Mouse (Mus musculus): ENCODE measurements around the gene Park7.
"Not testable (repeated sequence)": the region's sequence is repeated elsewhere in the genome, so short reads cannot be mapped to it uniquely, and the experiment has no call there.

The Park7 gene

GRCm38 (mm10) chr4:150910164-150910951, 3.9 kb downstream of the Park7 start:
- no peak for DNase-seq

DNA sequence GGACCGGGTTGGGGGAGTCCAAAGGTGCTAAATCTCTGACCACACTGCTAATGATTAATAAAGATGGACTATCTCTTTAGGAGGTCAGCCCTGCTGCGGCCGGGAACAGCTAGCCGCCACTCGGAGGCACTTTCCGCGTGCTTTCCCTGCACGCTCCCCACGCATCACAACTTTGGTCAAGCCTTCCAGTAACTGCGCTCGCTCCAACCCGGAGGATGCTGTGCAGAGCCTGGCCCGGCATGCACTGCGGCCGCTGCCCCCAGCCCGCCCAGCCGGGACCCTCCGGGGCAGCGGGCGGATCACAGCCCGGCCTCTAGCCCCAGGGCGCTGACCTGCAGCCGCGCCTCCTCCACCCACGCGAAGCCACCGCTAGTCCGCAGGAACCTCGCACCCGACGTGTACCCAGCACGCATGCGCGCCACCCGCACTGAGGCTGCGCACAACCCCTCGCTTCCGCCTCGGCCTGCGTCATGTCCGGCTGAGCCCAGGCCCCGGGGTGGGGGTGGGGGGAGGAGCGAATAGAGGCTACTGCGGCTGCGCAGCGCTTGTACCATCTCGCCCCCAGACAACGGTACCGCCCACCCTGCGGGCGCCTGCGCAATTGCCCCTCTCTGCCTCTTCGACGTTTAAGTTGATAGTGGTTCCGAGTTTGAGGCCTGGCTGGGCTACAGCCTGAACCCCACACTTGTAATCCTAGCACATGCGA, 4.6 kb downstream of the Park7 start:
- peak; percentile 99 for DNase-seq

GRCm38 (mm10) chr4:150908512-150908911, 5.7 kb downstream of the Park7 start:
- not testable (repeated sequence) for DNase-seq

DNA sequence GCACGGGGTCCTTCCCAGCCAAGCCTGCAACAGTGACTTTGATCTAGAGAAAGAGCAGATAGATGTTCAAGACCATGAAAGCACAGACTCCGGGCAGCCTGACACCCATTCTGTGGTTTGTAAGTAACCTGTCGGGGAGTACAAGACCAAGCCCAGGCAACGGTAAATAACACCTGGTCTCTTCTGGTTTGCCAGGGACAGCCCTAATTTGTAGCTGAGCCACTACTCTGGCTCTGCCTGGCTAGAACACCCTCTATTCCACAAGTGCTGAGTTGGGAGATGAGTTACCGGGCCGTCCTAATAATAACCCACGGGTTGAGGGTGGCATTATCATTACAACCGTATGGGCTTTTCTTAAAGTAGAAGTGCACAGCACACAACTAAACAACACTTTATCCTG, 7.1 kb downstream of the Park7 start:
- no peak for DNase-seq

DNA sequence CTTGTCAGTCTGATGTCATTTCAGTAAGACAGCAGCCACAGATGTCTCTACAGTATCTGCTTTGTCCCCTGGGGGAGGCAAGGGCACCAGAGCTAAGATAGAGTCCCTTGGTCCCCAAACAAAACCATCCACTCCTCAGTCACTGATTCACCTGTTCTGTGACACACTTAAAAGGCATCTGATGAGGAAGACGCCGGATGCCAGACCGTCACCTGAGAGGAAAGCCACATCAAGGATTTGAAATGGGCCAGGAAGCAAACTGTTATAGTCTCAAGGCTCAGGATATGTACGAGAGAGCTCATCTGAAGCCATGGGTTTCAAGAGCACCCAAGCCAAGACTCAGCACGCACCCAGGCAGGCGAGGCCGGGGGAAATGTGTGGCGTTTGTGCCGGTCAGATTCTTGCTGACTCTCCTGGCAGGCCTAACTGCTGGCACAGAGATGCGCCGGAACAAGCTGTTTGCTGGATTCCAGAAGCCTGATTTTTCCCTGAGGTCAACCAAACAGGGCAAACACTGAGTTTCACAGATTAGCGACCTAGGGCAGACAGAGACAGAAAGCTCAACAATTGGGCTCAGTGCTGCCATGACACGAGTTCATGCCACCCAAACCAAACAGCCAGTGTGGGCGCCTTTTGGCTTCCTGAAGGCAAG, 11.0 kb downstream of the Park7 start:
- no peak for DNase-seq

DNA sequence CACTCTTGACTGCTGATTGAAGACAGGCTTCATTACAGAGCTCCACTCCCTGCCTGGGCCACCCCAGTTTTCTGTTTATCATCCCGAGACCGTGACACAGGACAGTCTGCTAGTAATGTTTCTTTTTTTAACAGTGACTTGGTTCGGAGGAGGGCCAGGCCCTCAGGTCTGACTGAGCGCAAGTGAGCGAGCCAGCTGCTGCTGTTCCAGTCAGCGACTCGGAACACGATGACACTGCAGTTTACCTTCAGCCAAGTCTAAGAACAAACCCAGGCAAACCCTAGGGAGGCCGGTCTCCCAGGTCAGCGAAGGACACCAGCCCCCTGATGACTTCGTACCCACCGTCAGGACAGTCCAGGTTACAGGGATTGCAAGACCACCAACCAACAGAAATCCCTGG, 12.2 kb downstream of the Park7 start:
- no peak for DNase-seq

DNA sequence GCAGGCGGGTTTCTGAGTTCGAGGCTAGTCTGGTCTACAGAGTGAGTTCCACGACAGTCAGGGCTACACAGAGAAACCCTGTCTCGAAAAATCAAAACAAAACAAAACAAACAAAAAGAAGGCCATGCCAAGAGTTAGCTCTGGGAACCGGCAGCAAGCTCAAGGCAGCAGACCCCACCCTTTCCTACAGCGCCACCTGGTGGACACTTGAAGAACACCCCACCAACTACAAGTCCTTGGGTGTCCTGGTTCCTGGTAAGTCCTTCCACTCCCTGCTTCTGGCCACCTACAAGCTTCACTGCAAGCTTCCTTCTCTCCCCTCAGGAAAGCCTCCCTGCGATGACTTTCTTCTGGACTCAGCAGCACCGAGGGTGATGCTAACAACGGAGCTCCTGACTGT, 12.6 kb downstream of the Park7 start:
- peak; percentile 70 for DNase-seq

GRCm38 (mm10) chr4:150900486-150900885, 13.8 kb downstream of the Park7 start:
- no peak for DNase-seq

- peak; percentile 45 for DNase-seq
These were observed 15.4 kb downstream of the Park7 start for GRCm38 (mm10) chr4:150898716-150899365.

DNA sequence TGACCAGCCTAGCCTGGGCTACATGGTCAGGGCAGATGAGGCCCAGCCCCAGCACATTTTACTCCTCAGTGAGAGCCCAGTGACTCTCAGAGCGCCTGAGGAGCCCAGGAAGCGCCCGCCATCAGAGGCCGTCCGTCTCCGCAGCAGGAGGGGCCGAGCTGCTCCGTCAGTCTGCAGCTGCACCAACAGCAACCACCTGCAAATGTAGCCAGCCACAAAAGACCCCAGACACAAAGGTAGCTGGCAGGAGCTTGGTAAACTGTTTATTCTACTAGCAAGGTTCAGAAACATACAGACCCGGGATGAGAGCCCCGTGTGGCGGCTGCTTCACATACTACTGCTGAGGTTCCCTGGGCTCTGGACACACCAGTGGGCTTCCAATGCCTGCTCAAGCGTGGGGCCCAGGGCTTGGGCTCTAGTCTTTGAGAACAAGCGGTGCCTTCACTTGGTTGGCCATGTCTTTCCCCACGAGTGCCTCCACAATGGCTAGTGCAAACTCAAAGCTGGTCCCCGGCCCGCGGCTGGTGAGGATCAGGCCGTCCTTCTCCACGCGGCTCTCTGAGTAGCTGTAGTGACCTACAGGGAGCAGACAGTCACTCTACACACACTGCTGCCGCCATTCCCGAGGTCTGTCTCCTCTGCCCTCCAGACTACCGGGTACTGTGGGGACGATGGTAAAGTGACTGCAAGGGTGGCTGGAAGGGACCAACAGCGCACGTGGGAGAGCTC, 17.2 kb downstream of the Park7 start:
- no peak for DNase-seq

DNA sequence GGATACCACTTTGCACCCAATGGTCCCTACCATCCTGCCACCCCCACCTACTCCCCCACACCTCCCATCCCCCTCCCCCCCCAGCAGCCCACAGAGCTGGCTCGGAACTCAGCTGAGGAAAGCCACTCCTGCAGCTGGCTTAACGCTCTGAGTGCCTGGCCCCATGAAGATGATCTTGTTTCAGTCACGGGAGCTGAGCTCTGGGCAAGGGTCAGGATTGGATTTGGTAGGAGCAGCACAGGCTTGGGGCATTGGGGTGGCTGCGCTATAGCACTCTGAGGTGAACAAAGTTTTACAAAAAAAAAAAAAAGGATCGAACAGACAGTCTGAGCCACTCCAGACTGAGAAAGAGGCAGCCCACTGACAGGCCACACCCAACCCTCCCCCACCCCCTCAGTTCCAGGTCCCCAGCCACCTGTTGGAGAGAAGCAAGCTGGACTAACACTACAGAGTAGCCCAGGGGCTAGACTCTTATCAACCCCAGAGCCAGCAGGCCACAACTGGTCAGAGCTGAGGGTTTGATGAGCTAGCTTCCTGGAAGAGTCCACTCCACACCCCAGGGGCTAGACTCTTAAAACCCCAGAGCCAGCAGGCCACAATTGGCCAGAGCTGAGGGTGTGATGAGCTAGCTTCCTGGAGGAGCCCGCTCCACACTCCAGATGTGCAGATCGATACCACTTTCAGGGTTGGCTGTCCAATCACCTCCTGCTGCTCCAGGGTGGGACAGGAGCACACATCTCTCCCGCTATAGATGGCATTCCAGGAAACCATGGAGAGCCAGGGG, 19.3 kb downstream of the Park7 start:
- no peak for DNase-seq

- no peak for DNase-seq
These were observed 22.9 kb downstream of the Park7 start for GRCm38 (mm10) chr4:150891308-150891707.

DNA sequence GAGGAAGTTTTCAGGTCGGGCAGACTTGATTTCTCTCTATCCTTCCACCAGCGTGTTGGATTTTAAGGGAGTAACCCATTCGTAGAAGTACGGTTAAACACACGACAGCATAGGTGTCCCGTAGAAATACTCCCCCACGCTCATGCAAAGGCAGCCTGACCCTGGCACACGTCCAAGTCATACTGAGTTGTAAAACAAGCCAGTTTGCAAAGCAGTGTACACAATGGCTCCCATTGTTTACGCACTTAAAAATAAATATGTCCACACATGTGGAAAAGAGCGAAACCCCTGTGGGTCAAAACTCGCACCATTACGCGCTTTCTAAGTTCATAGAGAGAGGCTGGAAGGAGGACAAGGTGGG, 24.3 kb downstream of the Park7 start:
- DNase-seq = no peak

DNA sequence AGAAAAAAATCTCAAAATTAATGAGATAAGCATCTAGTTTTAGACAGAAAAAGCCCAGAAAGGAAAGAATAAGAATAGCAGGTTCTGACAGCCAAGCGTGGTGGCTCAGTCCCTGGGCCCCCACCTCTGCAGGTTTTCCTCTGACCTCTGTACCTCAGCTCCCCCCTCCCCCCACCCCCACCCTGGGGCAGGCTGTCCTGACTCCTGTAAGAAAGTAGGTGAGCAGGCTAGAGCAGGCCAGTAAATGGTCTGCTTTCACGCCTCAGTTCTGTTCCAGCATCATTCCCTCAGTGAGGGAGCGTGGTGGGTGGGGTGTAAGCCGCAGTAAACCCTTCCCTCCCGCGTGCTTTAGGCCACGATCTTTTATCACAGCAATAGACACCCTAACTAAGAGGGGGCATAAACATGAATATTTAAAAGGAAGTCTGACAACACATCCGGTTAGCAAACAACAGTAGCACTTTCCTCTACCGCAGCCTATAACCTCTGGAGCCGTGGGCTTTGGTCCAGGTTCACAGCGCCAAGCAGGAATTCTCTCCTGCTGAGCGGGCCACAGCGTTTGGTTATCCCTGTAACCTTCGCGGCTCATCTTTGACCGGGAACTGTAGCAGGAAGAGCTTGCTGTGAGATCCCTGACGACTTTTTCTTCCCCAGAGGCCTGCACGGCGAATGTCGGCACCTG, 24.8 kb downstream of the Park7 start:
- no peak for DNase-seq

DNA sequence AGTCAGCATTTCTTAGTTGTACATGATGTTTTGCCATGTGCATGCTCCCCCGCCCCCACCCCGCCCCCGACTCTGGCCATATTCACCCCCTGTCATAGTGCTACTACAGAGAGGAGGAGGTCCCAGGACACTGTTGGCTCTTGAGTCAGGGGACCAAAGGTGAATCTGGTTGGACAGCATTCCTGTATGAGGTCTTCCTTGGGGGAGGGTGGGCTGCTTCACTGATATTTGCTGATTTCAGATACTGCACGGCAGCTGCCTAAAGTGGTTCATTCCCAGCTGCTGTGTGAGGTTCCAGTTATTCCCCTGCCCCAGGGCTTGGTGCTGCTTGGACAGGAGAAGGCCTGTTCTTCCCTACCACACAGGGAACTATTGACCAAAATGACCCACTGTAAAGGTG, 25.7 kb downstream of the Park7 start:
- no peak for DNase-seq

DNA sequence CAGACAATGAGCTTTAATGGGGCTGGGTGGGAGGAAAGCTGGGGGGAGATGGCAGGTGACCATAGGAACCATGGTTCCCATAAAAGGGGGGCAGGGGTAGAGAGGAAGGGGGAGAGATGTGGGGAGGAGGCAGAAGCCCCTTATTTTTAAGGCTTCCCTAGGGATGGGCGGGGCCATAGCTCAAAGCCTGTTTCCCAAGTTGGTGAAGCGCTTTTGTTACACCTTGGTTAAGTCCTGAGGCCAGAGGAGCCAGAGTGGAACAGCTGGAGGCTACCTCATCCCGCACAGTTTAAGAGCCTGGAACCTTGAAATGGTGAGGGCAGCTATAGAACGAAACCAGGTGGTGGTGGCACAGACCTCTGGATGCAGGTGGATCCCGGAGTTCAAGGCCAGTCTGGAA, 26.3 kb downstream of the Park7 start:
- no peak for DNase-seq

DNA sequence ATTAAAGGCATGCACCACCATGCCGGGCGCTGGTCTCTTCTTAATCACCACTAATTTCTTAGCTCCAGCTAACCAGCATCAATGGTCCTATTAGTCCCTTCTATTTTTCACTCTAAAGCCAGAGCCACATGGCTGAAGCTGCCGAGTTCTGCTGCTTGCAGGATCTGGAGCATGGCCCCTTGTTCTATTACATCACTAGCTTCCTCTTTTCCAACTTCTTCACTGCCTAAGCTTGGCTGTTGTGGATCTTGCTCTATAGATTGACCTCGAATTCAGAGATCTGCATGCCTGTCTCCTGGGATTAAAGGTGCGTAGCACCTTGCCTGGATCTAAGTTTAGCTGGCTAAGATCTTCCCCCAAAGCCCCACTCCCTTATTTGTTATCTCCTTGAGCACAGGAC, 31.6 kb downstream of the Park7 start:
- DNase-seq = no peak

DNA sequence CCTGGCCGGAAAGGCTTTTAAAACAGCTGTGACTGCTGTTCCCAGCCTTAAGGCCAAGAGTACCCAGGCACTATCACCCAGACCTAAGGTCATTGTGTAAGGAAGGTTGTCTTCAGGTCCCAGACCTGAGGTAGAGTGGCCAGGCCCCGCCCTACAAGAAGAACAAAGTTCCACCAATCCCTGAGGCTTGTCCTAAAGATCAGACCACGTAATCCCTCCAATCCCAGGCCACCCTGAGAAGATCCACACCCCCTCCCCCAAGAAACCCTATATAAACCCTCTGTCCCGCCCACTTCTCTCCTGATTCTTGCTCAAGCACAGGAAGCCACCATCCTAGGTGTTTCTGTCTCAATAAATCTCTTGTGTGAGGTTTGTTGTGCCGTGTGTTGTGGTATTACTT, 33.9 kb downstream of the Park7 start:
- DNase-seq = no peak

GRCm38 (mm10) chr4:150879631-150880030, 34.6 kb downstream of the Park7 start:
- no peak for DNase-seq

GRCm38 (mm10) chr4:150875393-150875792, 38.8 kb downstream of the Park7 start:
- no peak for DNase-seq

DNA sequence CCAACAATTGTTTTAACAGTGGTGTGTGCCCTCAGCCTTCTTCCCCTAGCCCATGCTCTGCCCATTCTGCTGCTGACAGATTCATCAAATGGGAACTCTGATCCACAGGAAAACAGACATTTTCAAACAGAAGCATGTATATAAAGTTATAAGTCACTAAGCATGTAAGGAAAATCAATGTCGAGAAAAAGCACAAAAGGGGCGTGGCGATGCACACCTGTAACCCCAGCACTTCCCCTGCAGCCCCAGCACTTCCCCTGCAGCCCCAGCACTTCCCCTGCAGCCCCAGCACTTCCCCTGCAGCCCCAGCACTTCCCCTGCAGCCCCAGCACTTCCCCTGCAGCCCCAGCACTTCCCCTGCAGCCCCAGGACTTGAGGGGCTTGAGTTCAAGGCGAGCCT, 39.8 kb downstream of the Park7 start:
- DNase-seq = not testable (repeated sequence)
